Mouse (Mus musculus): ENCODE measurements around the gene Leap2.
A peak's percentile ranks its signal among the peaks of the same experiment; 100 is the strongest.

Leap2 gene

DNA sequence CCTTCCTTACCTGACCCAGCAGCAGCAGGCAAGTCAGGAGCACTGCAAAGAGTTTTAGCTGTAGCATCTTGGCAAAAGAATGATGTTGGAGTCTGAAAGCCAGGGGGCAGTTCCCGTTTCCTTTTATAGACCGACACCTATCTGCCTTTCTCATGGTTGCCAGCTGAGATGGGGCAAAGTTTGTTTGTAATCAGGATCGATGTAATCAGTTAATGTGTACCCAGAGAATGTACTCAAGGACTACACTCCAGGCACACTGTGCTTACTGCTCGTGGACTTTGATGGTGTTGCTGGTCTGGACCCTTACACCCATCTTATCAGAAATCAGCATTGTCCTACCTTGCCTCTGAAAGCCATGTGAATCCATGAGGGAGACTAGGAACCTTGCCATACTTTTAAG, at the start of gene Leap2:
Gene Leap2, minus strand, starts transcription at position 135 of the 400 bp plus-strand sequence.
- DNase-seq, result no peak

DNA sequence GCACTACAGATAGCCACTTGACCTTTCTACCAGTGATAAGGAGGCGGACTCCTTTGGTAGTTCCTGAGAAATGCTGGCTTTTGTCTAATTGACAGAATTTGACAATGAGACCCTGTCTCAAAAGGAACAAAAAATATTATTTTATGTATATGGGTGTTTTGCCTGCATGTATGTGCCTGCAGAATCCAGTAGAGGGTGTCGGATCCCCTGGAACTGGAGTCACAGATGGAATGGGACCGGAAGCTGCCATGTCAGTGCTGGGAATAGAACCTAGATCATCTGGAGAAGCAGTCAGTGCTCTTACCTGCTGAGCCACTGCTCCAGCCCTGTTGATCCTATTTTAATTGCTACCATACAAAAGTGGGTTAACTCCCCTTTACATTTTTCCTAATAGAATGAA, 49.7 kb upstream of the Leap2 start:
- no peak for DNase-seq

DNA sequence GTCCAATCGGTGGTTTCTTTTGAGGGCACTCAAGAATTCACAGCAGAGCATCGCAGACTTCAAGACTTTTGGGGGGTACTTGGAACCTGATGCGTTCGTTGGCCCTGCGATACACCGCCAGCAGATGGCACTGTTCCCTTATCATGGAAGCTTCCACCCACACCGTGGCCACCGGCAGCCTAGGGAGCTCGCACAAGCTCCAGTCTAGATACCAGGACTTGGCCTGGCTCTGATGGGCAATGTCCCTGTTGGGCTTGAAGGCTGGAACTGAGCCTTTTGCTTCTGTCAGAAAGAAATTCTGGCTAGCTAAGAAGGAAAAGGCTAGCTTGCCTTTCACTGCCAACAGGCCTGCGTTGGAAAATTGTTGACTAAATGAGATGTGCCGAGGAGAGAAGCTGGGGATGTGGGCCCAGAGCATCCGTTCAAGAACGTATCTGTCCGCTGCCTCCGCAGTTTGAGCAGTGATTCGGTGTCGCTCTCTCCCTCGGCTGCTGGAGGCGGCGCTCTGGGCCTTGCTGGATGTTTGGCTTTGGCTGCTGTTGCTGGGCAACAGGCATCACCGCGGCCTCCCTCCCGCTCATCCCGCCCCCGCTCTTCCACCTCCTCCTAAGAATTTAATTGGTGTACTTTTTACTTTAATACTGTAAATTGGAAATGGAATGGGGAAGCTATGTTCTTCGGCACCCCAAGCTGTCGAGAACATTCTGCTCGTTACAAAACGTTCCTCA, 47.2 kb upstream of the Leap2 start, which contains the start of gene Gm9837:
Gene Gm9837, minus strand, starts transcription at position 512 of the 728 bp plus-strand sequence.
- DNase-seq, result peak; percentile 92

DNA sequence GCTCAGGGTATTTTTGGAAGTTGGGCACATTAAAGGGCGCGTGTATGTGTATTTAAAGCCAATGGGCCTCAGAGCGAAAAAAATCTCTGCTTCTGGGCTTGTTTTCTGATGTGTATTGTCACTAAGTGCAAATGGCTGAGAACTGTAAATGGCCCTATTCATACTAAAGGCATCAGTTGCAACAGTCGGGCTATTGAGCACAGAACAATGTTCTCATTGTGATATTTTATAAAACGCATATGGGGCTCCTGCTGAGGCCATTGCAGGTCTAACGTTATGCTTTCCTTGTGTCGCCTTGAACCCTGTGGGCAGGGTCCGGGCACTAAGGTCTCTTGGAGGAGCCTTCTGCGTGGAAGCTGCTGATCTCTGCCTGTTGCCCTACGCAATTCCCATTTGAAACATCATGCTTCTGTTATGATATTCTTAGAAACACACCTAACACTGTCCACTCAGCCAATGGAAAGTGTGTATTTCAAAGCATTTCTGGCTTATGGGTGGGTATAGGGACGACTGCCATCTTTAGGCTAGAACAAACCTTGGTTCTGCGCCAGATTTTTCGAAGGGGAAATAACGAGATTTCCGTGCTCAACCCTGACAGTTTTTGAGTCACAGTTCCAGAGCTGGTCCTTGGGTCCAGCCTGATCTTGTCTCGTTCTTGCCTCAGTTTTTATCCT, 46.5 kb upstream of the Leap2 start:
- DNase-seq, result no peak

DNA sequence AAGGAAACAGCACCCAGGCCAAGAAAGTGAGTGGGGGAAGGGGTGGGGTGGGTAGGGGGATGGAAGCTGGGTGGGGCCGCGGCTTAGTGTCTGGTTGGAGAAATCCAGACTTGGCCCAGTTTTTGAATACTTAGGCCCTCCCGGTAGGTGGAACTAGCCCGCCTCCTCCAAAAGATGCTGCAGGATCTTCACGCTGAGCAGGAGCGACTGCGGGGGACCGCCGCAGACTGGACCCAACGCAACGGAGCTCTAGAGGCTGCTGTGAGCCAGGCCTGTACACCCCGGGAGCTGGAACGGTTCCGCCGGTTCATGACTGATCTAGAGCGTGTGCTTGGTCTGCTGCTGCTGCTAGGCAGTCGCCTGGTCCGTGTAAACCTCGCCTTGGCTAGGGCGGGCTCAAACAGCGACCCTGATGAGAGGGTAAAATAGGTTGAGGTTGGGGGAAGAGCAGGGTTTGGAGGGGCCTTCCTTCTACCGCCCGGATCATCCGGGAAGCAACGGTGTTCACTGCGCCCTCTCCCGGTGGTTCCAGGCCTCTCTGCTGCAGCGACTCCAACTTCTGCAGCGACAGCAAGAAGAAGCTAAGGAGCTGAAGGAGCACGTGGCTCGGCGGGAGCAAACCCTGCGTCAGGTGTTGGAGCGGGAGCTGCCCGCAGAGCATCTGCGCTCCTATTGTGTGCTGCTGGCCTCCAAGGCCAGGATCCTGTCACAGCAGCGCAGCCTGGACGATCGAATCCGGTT, 43.4 kb upstream of the Leap2 start:
- peak; percentile 87 for DNase-seq

DNA sequence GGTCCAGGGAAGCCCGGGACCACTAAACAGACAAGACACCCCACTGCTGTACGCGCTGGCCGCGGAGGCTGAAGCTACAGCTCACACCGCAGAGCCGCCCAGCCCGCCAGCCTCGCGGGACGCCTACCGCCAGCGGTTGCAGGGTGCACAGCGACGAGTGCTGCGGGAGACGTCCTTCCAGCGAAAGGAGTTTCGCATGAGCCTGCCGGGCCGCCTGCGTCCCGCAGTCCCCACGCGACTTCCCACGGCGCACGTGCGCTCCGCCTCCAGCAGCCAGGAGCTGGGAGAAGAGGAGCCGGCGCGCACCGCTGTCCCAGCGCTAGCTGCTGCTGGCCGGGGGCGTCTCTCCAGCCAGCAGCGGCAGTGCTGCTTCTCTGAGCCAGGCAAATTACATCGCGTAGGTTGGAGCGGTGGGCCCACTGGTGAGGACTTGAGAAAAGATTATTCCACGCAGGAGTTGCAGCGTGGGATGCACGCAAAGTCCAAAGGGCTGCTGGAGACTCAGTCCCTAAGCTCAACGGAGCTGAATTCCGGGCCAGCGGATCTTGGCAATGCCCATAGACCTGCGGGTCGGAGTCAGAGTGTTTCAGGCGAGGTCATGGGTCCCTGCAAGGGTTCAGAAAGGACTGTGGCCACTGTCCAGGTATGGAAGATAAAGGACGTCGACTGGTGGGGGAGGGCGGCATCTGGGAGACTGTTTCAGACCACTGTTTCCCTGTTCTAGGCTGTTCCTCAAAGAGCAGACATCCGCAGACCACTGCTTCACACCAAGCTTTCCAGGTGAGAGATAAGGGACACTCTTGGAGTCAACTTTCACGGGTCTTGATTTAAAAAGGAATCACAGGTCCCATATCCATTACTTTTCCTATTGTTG, 40.8 kb upstream of the Leap2 start:
- no peak for DNase-seq

DNA sequence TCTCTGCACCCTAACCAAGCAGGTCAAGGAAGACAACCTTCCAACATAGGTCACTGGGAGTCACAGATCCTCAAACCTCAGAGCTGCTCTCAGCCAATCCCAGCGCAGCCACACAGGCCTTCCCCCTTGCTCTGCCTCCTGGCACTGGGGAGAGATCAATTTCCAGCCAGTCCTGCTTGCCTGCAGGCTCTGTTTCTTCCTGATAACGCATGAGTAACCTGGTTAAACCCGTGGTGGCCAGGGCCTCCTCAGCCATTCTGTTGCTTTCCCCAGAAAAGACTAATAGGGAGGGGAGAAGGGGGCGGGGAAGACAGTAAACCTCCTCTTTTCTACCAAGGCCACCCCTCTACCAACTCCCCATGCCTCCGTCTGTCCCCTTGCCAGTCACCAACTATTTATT, 38.8 kb upstream of the Leap2 start:
- DNase-seq, result no peak

DNA sequence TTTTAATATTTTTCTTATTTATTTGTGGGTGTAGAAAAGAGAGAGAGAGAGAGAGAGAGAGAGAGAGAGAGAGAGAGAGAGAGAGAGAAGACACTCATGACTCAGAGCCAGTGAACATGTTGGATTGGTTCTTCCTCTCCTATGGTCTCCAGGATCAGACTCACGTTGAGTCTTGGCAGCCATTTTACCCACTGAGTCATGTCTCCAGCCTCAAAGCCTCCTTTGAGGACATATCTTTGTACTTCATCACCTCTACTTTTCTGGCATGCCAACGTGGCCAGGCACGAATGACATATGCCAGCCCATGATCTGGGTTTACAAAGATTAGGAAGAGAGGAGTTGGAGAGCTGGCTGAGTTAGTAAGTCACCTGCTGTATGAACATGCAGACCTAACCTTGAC, 37.2 kb upstream of the Leap2 start:
- no peak for DNase-seq

DNA sequence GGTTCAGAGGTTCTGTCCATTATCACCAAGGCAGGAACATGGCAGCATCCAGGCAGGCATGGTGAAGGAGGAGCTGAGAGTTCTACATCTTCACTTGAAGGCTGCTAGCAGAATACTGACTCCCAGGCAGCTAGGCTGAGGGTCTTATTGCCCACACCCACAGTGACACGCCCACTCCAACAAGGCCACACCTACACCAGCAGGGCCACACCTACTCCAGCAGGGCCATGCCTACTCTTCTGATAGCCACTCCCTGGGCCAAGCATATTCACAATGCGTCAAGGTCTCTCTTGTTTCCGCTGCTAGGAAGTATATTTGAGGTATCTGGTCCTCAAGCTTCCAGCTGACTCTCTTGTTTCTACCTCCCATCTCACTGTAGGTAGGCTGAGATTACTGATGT, 36.0 kb upstream of the Leap2 start:
- DNase-seq, result no peak

DNA sequence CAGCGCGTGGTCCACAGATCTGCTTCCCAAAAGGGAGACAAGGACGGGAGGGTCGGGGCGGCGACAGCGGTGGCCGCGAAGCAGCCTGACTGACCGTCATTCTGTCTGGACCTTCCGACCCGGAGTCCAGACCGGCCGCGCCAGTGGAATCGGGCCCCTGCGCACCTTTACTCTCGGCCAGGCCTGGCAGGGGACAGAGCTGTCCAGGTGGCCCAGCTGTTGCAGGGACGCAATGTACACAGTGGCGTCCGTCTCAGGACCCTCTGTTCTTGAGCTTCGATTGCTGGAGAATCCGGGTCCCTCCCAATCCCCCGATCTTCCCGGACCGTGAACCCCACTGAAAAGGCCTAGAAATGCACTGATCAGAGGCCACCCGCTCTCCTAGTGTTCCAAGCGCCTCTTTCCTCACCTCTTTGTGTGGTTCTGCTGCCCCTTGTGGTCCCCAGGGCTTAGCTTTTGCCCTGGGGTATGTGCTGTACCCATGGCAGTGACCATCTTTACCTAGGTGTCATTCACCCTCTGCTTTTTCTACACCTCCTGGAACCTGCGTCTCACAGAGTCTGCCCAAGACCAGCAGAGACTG, 34.5 kb upstream of the Leap2 start:
- no peak for DNase-seq

DNA sequence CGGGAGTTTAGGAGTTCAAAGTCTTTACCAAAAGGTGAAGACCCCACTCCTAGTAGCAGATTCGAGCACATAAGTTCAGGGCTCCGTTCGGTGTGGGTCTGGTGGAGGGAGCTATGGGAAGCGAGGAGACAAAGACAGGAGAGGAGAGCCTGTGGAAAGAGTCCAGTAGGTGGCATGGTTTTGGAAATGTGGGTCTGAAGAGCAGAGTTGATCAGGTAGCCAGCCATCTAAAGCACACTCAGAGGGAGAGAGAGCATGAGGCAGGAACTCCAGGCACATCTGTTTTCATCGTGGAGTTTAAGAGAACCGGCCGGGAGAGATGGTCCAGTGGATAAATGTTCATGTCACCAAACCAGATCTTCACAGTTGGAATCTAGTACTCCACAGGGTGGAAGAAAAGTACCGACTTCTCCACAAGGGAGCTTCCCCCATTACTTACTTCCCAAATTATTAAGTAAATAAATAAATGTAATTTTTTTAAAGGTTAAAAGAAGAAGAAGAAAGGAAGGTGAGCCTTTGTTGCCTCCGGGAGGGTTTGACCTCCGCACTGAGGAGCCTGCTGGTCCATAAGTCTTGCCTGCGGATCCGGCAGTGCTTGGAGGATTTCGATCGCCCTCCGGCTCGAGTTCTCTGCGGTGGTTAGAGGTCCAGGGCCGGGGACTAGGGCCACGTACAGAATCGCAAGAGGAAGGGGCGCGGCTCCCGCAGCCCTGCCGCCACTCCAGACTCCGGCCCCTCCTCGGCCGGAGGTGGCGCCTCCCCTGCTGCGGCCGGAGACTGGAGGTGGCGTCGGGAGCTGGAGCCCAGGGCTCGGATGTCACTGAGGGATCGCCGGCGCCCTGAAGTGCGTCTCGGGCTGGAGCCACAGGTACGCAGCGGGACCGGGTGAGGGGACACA, 33.8 kb upstream of the Leap2 start, which contains the start of the genes Gm10447 and Shroom1:
Gene Gm10447, minus strand, starts transcription at position 637 of the 898 bp plus-strand sequence.
Gene Shroom1, plus strand, starts transcription at position 732 of the 898 bp plus-strand sequence.
- no peak for DNase-seq

DNA sequence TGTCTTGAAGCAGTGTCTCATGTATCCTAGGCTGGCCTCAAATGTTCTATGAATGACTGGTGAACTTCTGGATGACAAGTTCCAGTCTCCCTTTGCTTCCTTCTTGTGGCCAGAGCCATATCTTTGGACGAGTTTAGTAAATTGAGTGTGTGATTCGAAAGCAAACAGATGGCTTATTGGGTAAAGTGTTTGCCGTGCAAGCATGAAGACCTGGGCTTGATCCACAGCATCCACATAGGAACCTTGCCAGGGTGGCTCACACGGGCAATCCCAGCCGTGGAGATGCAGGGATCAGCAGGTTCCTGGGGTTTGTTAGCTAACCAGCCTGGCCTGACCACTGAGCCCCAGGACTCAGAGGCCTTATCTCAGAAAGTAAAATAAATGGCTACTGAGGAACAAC, 30.1 kb upstream of the Leap2 start:
- no peak for DNase-seq

DNA sequence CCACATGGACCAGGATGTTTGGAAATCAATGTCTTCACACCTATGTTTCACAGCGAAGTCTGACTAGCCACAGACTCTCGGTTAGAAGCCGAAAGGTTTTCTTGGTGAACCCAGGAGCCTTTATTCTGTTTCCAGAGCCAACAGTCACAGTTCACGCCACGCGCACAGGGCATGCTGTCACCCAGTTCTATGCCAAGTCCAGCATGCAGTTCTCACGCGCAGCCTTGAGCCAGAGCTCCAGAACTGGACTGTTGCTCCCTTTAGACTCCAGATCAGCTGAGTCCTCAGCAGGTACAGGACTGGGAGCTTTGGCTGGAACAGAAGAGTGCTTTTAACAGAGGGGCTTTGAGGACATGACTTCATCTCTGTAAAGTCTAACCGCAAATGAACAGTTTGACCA, 29.4 kb upstream of the Leap2 start:
- DNase-seq, result peak; percentile 58

DNA sequence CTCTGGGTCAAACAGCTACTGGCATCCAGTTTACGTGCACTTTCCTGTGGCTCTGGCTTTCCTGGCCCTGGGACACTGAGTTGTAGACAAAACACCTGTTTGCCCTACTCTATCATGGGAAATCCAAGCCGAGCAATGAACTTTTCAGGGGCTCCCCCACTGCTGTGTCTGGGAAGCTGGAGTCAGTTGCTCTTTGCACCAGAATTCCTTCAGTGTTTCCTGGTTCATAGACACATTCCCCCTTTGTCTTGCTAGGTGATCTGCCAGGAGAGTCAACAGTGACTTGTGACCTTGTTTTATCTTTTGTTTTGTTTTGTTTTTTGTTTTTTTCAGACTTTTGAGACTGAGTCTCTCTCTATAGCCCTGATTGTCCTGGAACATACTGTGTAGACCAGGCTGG, 28.4 kb upstream of the Leap2 start:
- DNase-seq, result no peak

DNA sequence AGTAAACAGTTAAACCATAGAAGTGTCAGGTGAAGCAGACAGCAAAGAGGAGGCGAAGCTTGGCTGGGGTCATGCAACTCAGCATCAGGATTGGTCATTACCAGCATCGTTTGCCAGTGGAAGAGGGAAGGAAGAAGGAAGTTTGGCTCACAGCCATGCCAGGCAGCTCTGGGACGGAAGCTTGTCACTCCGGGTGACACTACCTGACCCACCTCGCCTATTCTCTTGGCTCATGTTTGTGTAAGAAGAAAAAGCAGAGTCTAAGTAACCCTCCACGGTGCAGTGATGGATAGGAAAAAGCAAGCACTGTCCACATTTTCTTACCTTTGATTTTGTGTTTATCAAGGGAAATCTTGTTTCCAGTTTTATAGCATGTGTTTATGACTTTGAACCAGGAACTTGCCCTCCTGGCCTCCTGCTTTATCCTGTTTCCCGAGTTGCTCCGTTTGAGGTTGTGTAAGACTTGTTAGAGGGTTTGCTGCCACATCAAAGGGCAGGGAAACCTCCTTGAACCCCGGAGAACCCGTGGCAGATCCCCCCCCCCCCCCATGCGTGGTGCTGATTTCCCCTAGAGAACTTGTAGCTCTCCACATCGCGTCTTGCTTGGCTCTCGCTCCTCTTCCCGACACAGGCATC, 27.2 kb upstream of the Leap2 start:
- DNase-seq, result no peak

DNA sequence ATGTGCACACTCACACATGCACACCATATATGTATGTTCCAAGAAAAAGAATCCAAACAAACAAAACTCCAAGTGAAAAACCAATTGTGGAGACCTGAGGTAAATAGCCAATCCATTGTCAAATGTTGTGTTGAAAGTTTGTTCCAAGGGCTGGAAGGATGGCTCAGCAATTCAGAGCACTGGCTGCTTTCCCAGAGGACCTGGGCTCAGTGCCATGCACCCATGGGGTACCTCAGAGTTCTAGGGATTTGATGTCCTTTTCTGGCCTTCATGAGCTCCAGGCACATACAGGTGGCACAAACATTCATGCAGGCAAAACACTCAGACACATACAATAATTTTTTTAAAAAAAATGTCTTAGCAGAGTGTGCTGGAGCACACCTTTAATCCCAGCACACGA, 25.6 kb upstream of the Leap2 start:
- DNase-seq, result peak; percentile 91

DNA sequence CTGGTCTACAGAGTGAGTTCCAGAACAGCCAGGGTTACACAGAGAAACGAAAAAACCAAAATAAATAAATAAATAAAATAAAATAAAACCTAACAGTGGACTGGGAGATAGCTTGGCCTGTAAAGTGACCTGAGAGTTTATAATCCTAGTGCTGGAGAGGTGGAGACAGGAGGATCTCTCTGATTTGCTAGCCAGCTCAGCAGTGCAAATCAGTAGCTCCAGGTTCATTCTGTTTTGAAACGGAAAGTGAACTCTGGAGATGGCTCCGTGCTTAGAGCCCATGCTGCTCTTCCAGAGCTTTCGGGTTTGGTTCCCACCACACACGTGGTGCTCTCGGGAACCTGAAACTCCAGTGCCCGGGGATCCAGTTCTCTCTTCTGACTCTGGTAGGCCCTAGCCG, 25.0 kb upstream of the Leap2 start:
- no peak for DNase-seq

DNA sequence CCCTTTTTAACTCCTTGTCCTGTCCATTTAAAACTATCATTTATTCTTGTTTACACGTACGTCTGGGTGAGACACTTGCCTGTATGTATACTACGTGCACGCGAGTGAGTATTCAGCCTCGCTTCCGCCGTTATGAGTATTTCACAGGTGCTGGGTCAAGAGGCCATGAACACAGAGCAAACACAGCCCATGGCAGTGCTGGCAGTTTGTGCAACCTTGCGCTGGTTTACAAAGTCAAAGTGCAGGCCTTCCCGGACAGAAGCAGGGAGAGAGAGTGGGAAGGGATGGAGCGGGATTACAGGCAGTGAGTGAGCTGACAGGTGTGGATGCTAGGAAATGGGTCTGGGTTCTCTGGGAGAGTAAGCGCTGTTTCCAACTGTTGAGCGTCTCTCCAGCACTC, 23.2 kb upstream of the Leap2 start:
- no peak for DNase-seq

DNA sequence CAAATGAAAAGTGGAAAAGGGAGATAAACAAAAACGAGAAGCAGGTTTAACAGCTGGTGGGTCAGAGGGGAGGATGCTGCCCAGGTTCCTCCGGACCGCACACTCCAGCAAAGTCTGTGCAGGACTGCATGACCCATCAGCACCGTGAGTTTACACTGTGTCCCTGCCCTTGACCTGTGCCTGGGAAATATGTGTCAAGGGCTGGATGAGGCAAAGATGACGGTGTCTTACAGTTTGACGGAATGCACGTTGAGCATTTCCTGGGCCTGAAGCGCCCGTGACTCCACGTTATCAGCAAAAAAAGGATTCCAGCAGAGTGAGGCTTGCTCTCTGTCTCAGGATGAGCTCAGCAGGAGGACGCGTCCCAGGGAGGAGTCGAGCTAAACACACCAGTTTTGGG, 22.6 kb upstream of the Leap2 start:
- no peak for DNase-seq

DNA sequence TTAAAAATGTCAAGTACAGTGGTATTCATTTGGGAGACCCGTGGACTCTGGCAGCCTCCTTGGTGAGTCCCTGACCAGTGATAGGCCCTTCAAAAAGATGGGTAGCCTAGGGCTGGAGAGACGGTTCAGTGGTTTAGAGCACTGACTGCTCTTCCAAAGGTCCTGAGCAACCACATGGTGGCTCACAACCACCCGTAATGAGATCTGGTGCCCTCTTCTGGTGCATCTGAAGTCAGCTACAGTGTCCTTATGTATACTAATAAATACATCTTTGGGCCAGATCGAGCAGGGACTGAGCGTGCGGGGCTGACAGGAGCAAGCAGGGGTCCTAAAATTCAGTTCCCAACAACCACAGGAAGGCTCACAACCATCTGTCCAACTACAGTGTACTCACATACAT, 20.9 kb upstream of the Leap2 start:
- DNase-seq, result no peak

DNA sequence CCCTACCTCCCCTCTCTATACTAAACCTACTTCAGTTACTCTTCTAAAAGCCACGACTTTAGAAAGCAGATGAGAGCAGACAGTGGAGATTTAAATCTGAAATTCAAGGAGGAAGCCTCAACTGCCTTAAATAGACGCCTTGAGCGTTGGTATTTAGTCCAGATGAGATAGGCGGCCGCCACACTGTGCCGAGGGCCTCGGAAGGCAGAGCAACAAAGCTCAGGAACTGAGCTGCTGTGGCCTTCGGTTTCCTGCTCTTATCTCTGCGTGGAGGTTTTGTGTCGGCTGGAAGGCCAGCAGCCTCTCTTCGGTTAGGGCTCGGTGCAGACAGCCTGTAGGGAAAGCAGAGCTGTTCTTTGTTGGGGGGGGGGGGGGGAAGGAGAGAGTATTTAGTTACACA, 19.0 kb upstream of the Leap2 start:
- DNase-seq, result no peak

All from cerebellum, adult 11-12 months (tissue).